10 mouse cellular contexts compared by ENCODE assay signal in genomic region chr7:44870614-44871013, GRCm38 (mm10). TPM values are rescaled to one million over a fixed set of nuclear protein-coding genes. Genes with fewer than 3 reads are reported as not detected.
DNase-seq lines count a peak whose midpoint lies in the region; ATAC-seq and TF ChIP-seq lines count a peak whose summit lies in the region.
"Had no signal": no experiment of that assay in that cellular context is flagged by ENCODE, and none has a peak within 500 bp of the region (broad histone marks: within the 10 kb centered on the region; RNA-seq: fewer than 3 reads in every experiment).

No protein-coding gene starts in this region.

- H3K4me2 ChIP-seq in kidney, embryonic 15.5 days, result peak overlapping the region; percentile 76
- peak overlapping the region; percentile 79 for H3K4me2 ChIP-seq in intestine, embryonic 14.5 days (ENCODE audit: low read length)
- peak overlapping the region; percentile 82 for H3K4me2 ChIP-seq in midbrain, embryonic 15.5 days

- TF ChIP-seq POLR2A in kidney, adult 2 months (IDR thresholded peaks at IDR 0.05; ENCODE audit: low read depth, low read length), result no peak
- TF ChIP-seq POLR2A in embryonic fibroblast, embryonic 13.5 days (IDR thresholded peaks at IDR 0.05; ENCODE audit: low read depth, low read length), result no peak; the same call in 1 of the 2 replicates

- H3K4me1 ChIP-seq in kidney, embryonic 15.5 days, result peaks cover 49% of the 10 kb centered on the region
- H3K4me1 ChIP-seq in kidney, adult 2 months (ENCODE audit: control insufficient read depth, insufficient read depth, low read length), result peaks cover 21% of the 10 kb centered on the region
- 0 out of 2 replicates have a peak, but pooled peaks cover 7% of the 10 kb centered on the region for H3K4me1 ChIP-seq in embryonic fibroblast, embryonic 13.5 days (ENCODE audit: control insufficient read depth, insufficient read depth, low read length)
- H3K4me1 ChIP-seq in intestine, embryonic 14.5 days (replicated peaks; ENCODE audit: control insufficient read depth, insufficient read depth, low read length), result peaks cover 33% of the 10 kb centered on the region
- H3K4me1 ChIP-seq in midbrain, embryonic 15.5 days, result peaks cover 36% of the 10 kb centered on the region

- no peak for ATAC-seq in kidney, embryonic 15.5 days (replicated peaks; ENCODE audit: low FRiP score)
- ATAC-seq in intestine, embryonic 14.5 days (replicated peaks; ENCODE audit: low FRiP score, low TSS enrichment, low read depth), result no peak
- ATAC-seq in midbrain, embryonic 15.5 days (replicated peaks), result no peak

- peaks cover 12% of the 10 kb centered on the region for H3K36me3 ChIP-seq in kidney, embryonic 15.5 days
- no peaks in the 10 kb centered on the region for H3K36me3 ChIP-seq in kidney, adult 2 months (ENCODE audit: control insufficient read depth, insufficient read depth, low read length)
- peaks cover 13% of the 10 kb centered on the region for H3K36me3 ChIP-seq in intestine, embryonic 14.5 days (ENCODE audit: control insufficient read depth, insufficient read depth, low read length)
- no peaks in the 10 kb centered on the region for H3K36me3 ChIP-seq in midbrain, embryonic 15.5 days (replicated peaks)

- WGBS in kidney, embryonic 15.5 days, result 82% methylated on average over 6 of the region's 6 CpGs
- 81% methylated on average over 6 of the region's 6 CpGs for WGBS in kidney, adult 2 months
- 75% methylated on average over 6 of the region's 6 CpGs for WGBS in intestine, embryonic 14.5 days
- WGBS in midbrain, embryonic 15.5 days, result 87% methylated on average over 6 of the region's 6 CpGs

- peak overlapping the region; percentile 95 for H3K4me3 ChIP-seq in kidney, embryonic 15.5 days (replicated peaks)
- H3K4me3 ChIP-seq in kidney, adult 2 months (ENCODE audit: insufficient read depth, low read depth, low read length), result no peak overlapping the region
- H3K4me3 ChIP-seq in embryonic fibroblast, embryonic 13.5 days (ENCODE audit: insufficient read depth, low read length), result peak overlapping the region; percentile 47; the same call in 1 of the 2 replicates
- H3K4me3 ChIP-seq in intestine, embryonic 14.5 days (ENCODE audit: low read depth, low read length), result peak overlapping the region; percentile 97
- peak overlapping the region; percentile 93; the same call in 1 of the 2 replicates for H3K4me3 ChIP-seq in midbrain, embryonic 15.5 days

- H3K27ac ChIP-seq in kidney, embryonic 15.5 days, result peak overlapping the region; percentile 100
- H3K27ac ChIP-seq in kidney, adult 2 months (ENCODE audit: insufficient read depth, low read depth, low read length), result no peak overlapping the region
- H3K27ac ChIP-seq in embryonic fibroblast, embryonic 13.5 days (ENCODE audit: insufficient read depth, low read length), result peak overlapping the region; percentile 89
- peak overlapping the region; percentile 99; the same call in 1 of the 2 replicates for H3K27ac ChIP-seq in intestine, embryonic 14.5 days (ENCODE audit: low read depth)
- peak overlapping the region; percentile 100 for H3K27ac ChIP-seq in midbrain, embryonic 15.5 days

- no peak for TF ChIP-seq CTCF in kidney, adult 2 months (conservative IDR thresholded peaks at IDR 0.05; ENCODE audit: insufficient read depth, insufficient read length, low read depth, low read length)
- no peak for TF ChIP-seq CTCF in embryonic fibroblast, embryonic 13.5 days (IDR thresholded peaks at IDR 0.05; ENCODE audit: borderline replicate concordance, insufficient read depth, low read length)

- DNase-seq in kidney, adult 2 months, result no peak
- no peak for DNase-seq in intestine, embryonic 14.5 days (ENCODE audit: low spot score)
- DNase-seq in right cerebral cortex, postnatal 10 days (ENCODE audit: low spot score in 2 of 2), result no peak
- no peak for DNase-seq in urinary bladder, adult 2 months (ENCODE audit: low spot score)
- DNase-seq in frontal cortex, postnatal 14 days (ENCODE audit: low spot score in 2 of 2), result no peak
- DNase-seq: lung, adult 2 months had no signal

- no peaks in the 10 kb centered on the region for H3K27me3 ChIP-seq in kidney, embryonic 15.5 days
- H3K27me3 ChIP-seq in kidney, adult 2 months (replicated peaks; ENCODE audit: control insufficient read depth, insufficient read depth, low read length), result no peaks in the 10 kb centered on the region
- H3K27me3 ChIP-seq in intestine, embryonic 14.5 days (replicated peaks; ENCODE audit: control insufficient read depth, insufficient read depth, low read length), result no peaks in the 10 kb centered on the region
- no peaks in the 10 kb centered on the region for H3K27me3 ChIP-seq in midbrain, embryonic 15.5 days (replicated peaks)

- no peaks in the 10 kb centered on the region for H3K9me3 ChIP-seq in kidney, embryonic 15.5 days (replicated peaks)
- no peaks in the 10 kb centered on the region for H3K9me3 ChIP-seq in intestine, embryonic 14.5 days (ENCODE audit: control insufficient read depth, low read length)
- no peaks in the 10 kb centered on the region for H3K9me3 ChIP-seq in midbrain, embryonic 15.5 days
- H3K9me3 ChIP-seq: G1E had no signal

- H3K9ac ChIP-seq in kidney, embryonic 15.5 days, result 0 out of 2 replicates have a peak overlapping the region, but pooled peaks have one; percentile 32
- peak overlapping the region; percentile 97 for H3K9ac ChIP-seq in intestine, embryonic 14.5 days (ENCODE audit: low read length)
- peak overlapping the region; percentile 26 for H3K9ac ChIP-seq in midbrain, embryonic 15.5 days

RNA-seq across cellular contexts. Expression of gene Ptov1, which starts 1.0 kb away (rescaled TPM):
- 411 and 437 TPM in 2 replicates for polyA plus RNA-seq in kidney, embryonic 15.5 days (2015; fragmentation: Nextera tagmentation; extraction: Ambion mirVana)
- polyA plus RNA-seq in kidney, adult 2 months (2012; rRNA removed), result 212 and 221 TPM in 2 replicates
- polyA plus RNA-seq in embryonic fibroblast, embryonic 13.5 days (2011; ENCODE audit: insufficient read length, low read depth, missing spikeins), result 144 and 160 TPM in 2 replicates
- polyA plus RNA-seq in intestine, embryonic 14.5 days (2014; fragmentation: Nextera tagmentation; extraction: Ambion mirVana), result 318 and 338 TPM in 2 replicates
- 517 and 553 TPM in 2 replicates for polyA plus RNA-seq in midbrain, embryonic 15.5 days (2015; fragmentation: Nextera tagmentation; extraction: Ambion mirVana)
- 176 and 195 TPM in 2 replicates for polyA plus RNA-seq in urinary bladder, adult 2 months (2012; rRNA removed)

RNA-seq across cellular contexts. Expression of gene Pnkp, which starts 13.7 kb away (rescaled TPM):
- polyA plus RNA-seq in kidney, embryonic 15.5 days (2015; fragmentation: Nextera tagmentation; extraction: Ambion mirVana), result 31.1 and 33.6 TPM in 2 replicates
- 44.9 and 53.4 TPM in 2 replicates for polyA plus RNA-seq in kidney, adult 2 months (2012; rRNA removed)
- 24.7 and 30.6 TPM in 2 replicates for polyA plus RNA-seq in embryonic fibroblast, embryonic 13.5 days (2011; ENCODE audit: insufficient read length, low read depth, missing spikeins)
- polyA plus RNA-seq in intestine, embryonic 14.5 days (2014; fragmentation: Nextera tagmentation; extraction: Ambion mirVana), result 26.4 and 29.7 TPM in 2 replicates
- 30.5 and 32.8 TPM in 2 replicates for polyA plus RNA-seq in midbrain, embryonic 15.5 days (2015; fragmentation: Nextera tagmentation; extraction: Ambion mirVana)
- polyA plus RNA-seq in urinary bladder, adult 2 months (2012; rRNA removed), result 23.4 and 24.1 TPM in 2 replicates

RNA-seq across cellular contexts. Expression of gene Tbc1d17, which starts 21.7 kb away (rescaled TPM):
- 76.8 and 81.0 TPM in 2 replicates for polyA plus RNA-seq in kidney, embryonic 15.5 days (2015; fragmentation: Nextera tagmentation; extraction: Ambion mirVana)
- polyA plus RNA-seq in kidney, adult 2 months (2012; rRNA removed), result 100 and 114 TPM in 2 replicates
- 26.9 and 33.8 TPM in 2 replicates for polyA plus RNA-seq in embryonic fibroblast, embryonic 13.5 days (2011; ENCODE audit: insufficient read length, low read depth, missing spikeins)
- 72.4 and 74.8 TPM in 2 replicates for polyA plus RNA-seq in intestine, embryonic 14.5 days (2014; fragmentation: Nextera tagmentation; extraction: Ambion mirVana)
- 121 and 122 TPM in 2 replicates for polyA plus RNA-seq in midbrain, embryonic 15.5 days (2015; fragmentation: Nextera tagmentation; extraction: Ambion mirVana)
- polyA plus RNA-seq in urinary bladder, adult 2 months (2012; rRNA removed), result 67.3 and 68.9 TPM in 2 replicates

RNA-seq across cellular contexts. Expression of gene Akt1s1, which starts 21.8 kb away (rescaled TPM):
- polyA plus RNA-seq in kidney, embryonic 15.5 days (2015; fragmentation: Nextera tagmentation; extraction: Ambion mirVana), result 108 and 118 TPM in 2 replicates
- 90.6 and 121 TPM in 2 replicates for polyA plus RNA-seq in kidney, adult 2 months (2012; rRNA removed)
- polyA plus RNA-seq in embryonic fibroblast, embryonic 13.5 days (2011; ENCODE audit: insufficient read length, low read depth, missing spikeins), result 80.0 and 84.2 TPM in 2 replicates
- 63.7 and 68.0 TPM in 2 replicates for polyA plus RNA-seq in intestine, embryonic 14.5 days (2014; fragmentation: Nextera tagmentation; extraction: Ambion mirVana)
- polyA plus RNA-seq in midbrain, embryonic 15.5 days (2015; fragmentation: Nextera tagmentation; extraction: Ambion mirVana), result 89.7 and 91.1 TPM in 2 replicates
- 93.8 and 99.5 TPM in 2 replicates for polyA plus RNA-seq in urinary bladder, adult 2 months (2012; rRNA removed)

RNA-seq across cellular contexts. Expression of gene Med25, which starts 21.9 kb away (rescaled TPM):
- polyA plus RNA-seq in kidney, embryonic 15.5 days (2015; fragmentation: Nextera tagmentation; extraction: Ambion mirVana), result 103 and 126 TPM in 2 replicates
- polyA plus RNA-seq in kidney, adult 2 months (2012; rRNA removed), result 164 and 181 TPM in 2 replicates
- polyA plus RNA-seq in embryonic fibroblast, embryonic 13.5 days (2011; ENCODE audit: insufficient read length, low read depth, missing spikeins), result 33.4 and 42.8 TPM in 2 replicates
- 66.2 and 75.8 TPM in 2 replicates for polyA plus RNA-seq in intestine, embryonic 14.5 days (2014; fragmentation: Nextera tagmentation; extraction: Ambion mirVana)
- polyA plus RNA-seq in midbrain, embryonic 15.5 days (2015; fragmentation: Nextera tagmentation; extraction: Ambion mirVana), result 179 TPM in 2 replicates
- polyA plus RNA-seq in urinary bladder, adult 2 months (2012; rRNA removed), result 57.8 and 66.1 TPM in 2 replicates

Comparison
In these comparisons a context has a peak if more than half of its experiments do, and no peak if none do; other contexts are left out.
1. H3K9ac ChIP-seq: peak in every context shown above with its lines; median percentile 97 in intestine, embryonic 14.5 days; 32 in kidney, embryonic 15.5 days; 26 in midbrain, embryonic 15.5 days.